Mouse (Mus musculus): ENCODE data around the gene Hacd2. TPM values are rescaled to one million over a fixed set of nuclear protein-coding genes. Genes with fewer than 3 reads are reported as not detected.

Gene Hacd2
- total RNA-seq, 2 experiments from 2014 or later: 35.3 to 36.2 TPM

DNA sequence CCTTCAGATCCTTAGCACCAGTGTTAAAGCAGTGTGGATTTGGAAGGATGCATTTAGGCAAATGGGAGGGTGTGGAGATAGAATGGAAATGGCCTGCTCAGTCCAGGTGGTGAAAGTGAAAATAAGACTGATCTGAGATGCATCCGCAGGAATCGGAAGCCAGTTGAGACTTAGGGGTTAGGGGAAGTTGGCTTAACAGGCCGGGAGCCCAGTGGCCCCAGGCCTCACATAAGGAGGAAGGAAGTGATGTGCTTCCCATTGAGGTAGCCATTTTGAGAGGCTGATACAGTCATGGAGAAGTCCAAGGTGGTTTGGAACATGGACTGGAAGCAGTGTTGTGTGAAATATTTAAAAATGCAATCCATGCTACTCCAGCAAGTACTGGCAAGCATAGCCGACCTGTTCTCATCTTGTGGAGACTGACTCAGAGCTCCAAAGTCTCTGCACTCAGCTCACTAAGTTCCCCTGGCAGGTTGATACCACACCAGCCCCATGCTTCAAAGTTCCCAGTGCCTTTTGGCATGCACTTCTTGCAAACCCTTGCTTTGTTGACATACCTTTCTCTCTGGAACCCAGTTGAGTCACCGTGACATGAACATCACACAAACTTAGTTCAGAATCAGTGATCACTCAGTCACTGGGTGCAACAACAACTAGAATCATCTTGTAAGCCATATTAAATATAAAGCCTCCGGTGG, 25.2 kb downstream of the Hacd2 start:
- DNase-seq (ENCODE audit: low spot score in 2 of 2): no peak
- intact Hi-C loops (cut with DNase I): no loop called here

DNA sequence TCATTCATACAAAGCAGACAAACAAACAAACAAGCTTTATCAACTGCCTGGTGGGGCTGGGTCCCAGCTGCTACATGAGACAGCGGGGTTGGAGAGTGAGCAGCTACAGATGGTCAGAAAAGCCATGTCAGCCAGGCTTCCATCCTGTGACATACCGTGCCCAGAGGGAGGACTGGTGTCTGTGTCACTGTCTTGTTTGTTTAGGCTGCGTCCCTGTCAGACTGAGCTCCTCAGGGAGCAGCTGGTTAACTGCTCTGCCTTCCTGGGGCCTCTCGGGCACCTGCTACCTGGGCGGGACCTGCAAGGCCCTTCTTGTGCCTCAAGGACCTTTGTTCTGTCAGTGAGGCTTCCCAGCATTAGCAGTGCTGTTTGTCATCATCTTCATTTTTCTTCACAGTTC, 28.8 kb downstream of the Hacd2 start:
- no peak for DNase-seq (ENCODE audit: low spot score in 2 of 2)
- intact Hi-C loops (cut with DNase I): no loop called here

DNA sequence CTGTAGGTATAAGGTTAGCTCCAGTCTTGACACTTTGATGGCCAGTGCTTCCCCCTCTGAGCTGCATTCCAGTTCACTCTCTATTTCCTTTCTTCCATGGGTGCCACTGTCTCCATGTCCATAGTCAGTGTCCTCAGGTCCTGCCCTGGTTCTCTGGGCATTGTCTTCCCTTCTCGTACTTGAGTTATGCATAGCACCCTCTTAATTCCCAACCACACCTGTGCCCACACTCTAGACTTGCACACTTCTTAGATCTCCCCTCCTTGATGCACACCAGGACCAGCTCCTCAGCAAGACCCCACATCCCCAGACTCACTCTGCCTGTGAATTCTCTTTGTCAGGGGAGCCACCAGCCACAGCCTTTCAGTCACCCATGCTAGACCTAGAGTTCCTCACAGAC, 30.0 kb downstream of the Hacd2 start:
- intact Hi-C loops (cut with DNase I): no loop called here
- no peak for DNase-seq (ENCODE audit: low spot score in 2 of 2)

DNA sequence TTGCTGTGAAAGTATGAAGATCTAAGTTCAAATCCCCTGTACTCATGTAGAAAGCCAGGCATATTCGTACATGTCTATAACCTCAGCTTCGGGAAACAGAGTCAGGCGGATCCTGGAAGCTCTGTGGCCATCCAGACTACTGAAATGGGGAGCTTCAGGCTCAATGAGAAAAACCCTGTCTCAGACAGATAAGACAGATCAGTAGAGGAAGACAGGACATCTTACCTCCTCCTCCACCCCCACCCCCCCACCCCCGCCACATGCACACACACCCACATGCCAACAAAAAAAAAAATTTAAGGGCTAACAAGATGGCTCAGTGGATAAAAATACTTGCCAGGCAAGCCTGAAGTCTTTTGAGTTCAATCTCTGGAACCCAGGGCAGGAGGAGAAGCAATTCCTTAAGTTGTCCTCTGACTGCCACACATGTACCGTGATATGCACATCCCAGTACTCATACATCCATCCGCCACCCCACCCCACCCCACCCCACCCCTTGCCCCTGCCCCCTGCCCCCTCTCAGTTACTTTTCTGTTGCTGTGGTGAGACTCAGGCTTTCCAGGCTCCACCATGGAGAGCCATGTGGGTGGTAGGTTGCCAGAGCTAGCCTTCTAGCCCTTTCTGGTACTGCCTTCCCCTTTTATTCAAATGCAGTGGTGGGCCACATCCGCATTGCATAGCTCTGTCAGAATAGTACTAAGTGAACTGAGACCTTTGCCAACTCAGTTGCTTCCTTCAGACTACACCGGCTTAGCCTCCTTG, 32.4 kb downstream of the Hacd2 start:
- intact Hi-C loops (cut with DNase I): loop anchor here (5.0 kb wide), 1 partner anchor 103 kb away; no protein-coding TSS in a partner anchor

DNA sequence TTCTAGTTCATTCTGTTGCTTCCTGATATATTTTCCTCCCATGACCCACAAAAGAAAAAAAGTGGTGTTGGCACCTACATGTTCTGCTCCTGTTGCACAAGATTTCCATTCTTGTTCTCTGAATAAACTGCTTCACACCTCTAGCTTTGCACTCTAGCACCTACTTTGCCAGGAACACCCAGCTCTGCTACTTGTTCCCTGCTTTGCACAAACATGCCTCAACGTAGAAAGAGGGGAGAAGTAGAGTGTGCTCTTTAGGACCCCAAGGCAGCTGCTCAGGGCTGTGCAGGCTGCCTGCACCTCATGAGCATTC, 32.9 kb downstream of the Hacd2 start:
- intact Hi-C loops (cut with DNase I): loop anchor here (5.0 kb wide), 1 partner anchor 102 kb away; no protein-coding TSS in a partner anchor
- DNase-seq (ENCODE audit: low spot score in 2 of 2): peak in 1 of 2 experiments; percentile 71

More for the DNA sequence above, 32.4 kb downstream of the Hacd2 start:
- no peak for DNase-seq (ENCODE audit: low spot score in 2 of 2)

DNA sequence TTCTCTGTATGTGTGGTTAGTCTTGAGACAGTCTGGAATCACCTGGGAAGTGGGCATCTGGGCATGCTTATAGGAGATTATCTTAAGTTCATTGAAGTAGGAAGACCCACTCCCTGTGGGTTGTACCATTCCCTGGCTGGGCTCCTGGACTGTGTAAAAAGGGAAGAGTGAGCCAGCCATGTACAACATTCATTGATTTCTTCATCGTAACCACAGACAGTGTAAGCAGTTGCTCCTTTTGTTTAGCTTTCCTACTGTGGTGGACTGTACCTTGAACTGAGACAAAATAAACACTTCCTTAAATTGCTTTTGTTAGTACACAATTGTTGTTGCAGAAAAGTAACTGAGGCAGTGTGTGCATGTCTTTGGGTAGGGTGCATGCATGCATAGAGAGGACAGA, 33.6 kb downstream of the Hacd2 start:
- no peak for DNase-seq (ENCODE audit: low spot score in 2 of 2)
- intact Hi-C loops (cut with DNase I): loop anchor here (2.0 to 5.0 kb wide), 2 partner anchors 101 to 215 kb away; no protein-coding TSS in a partner anchor

DNA sequence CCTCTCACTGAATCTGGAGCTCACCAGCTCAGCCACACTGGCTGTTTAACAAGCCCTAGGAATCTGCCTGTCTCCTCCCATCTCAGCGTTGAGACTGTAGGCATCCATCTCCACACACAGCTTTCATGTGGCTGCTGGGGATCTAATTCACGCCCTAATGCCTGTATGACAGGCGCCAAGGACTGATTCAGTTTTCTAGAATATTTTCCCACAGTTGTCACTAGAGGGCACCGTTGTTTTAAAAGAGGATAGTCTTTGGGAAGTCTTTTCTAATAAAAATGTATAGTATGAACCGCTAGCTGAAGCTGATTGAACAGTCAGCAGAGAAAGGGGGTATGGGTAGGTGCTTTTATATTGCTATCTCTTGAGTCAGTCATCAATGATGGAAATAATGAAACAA, 34.1 kb downstream of the Hacd2 start:
- peak; percentile 46 to 75 for DNase-seq (ENCODE audit: low spot score in 2 of 2)
- intact Hi-C loops (cut with DNase I): loop anchor here (2.0 to 5.0 kb wide), 2 partner anchors 101 to 214 kb away; no protein-coding TSS in a partner anchor

DNA sequence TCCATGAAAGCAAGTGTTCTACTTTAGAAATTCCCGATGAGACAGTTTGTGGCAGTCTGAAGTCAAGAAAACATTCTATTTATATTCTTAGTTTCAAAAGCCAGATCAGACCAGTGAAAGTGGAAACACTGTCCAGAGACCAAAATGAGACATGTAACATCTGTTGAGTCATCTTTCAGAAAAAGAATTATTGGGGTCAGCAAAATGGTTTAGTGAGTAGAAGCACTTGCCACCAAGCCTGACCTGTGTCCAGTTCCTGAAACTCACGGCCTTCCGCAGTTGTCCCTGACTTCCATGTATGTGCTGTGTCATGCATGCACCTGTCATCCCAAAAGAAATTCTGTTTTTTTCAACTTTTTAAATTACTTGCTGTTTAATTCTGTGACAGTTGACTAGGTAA, 34.6 kb downstream of the Hacd2 start:
- intact Hi-C loops (cut with DNase I): loop anchor here (2.0 to 5.0 kb wide), 2 partner anchors 101 to 214 kb away; no protein-coding TSS in a partner anchor
- DNase-seq (ENCODE audit: low spot score in 2 of 2): no peak

DNA sequence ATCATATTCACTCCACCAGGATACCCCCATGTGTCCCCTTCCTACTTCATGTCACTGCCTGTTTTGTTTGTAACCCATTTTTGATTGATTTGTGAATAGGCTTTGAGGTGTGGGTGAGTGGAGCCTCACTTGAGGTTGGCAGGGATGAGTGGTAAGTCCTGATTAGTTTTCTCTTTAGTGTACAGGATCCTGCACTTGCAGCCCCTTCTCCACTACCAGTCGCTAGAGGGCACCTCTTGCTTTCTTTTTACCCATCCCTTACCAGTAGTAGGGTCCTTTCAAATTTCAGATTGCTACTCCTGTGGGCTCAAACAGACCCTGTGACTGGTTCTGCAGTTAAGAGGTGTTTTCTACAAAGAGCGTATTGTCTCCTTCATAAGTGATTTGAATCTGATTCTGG, 38.8 kb downstream of the Hacd2 start:
- peak in 1 of 2 experiments; percentile 33 for DNase-seq (ENCODE audit: low spot score in 2 of 2)
- intact Hi-C loops (cut with DNase I): no loop called here

DNA sequence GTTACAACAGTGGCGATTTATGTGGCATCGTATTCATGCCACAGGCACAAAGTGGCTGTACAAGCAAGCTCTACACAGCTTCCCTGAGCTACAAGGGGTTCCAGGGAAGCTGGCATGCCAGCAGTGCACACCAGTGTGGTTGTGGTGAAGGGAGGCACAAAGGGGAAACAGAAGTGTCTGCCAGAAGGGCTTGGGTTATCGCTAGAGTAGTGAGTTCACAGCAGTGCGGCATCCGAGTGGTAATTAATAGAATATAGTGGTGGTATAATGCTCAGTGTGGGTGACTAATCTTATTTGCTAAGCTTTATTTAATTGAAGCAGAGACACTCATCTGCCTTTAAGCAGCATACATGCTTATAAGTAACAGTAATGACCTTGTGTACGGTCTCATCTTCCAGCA, 43.5 kb downstream of the Hacd2 start:
- DNase-seq (ENCODE audit: low spot score in 2 of 2): no peak
- intact Hi-C loops (cut with DNase I): no loop called here

DNA sequence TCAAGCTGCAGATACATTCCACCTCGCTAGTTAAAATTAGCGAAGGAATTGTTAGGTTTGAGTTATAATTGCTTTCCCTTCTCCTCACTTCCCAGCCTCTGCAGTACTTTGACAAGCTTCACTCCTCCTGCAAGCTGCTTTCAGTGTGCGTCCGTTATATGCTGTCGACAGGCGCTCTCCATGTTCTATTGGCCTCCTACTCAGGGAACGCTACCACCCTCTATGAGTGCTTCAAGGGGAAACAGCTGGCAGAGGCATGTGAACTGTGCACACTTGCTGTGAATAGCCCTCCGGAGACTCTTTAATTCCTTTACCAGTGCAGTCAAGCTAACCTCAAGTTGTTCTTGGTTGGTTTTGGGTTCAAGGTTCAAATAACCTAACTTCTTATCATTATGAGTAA, 44.9 kb downstream of the Hacd2 start:
- intact Hi-C loops (cut with DNase I): no loop called here
- peak in 1 of 2 experiments; percentile 39 for DNase-seq (ENCODE audit: low spot score in 2 of 2)

DNA sequence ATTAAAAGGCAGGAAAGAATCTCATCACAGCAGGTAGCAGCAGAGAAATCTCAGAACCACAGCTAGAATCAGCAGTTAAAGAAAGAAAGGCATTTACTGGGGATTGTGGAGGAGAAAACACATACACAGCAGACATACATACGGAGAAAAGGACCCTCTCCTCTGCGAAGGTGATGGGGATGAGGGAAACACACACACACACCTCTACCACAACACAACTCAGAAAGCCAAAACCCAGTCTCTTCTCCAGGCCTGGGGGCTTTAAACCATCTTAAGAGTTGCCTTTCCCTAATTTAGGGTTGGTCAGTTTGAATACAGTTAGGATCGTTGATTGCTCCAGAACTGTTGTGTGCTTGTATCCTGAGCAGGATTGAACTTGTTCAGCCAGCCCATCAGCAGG, 45.4 kb downstream of the Hacd2 start:
- DNase-seq (ENCODE audit: low spot score in 2 of 2): no peak
- intact Hi-C loops (cut with DNase I): no loop called here

DNA sequence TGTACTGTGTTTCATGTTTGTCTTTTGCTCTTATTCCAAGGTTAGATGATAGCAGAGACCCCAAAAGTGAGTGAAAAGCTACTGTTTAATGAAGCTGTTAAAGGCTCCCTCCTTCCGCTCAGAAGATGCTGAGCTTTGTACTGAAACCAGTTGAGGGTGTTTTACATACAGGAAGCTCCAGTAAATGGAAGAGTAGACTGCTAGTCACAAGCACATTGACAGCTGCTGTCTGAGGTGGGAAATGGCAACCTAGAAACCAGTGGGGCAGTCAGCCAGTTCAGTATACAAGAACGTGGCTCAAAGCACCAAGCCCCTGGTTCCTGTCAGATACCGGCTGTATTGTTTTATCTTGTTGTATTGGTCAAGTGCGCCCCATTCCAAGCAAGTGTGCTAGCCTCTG, 46.7 kb downstream of the Hacd2 start:
- intact Hi-C loops (cut with DNase I): no loop called here
- no peak for DNase-seq (ENCODE audit: low spot score in 2 of 2)

DNA sequence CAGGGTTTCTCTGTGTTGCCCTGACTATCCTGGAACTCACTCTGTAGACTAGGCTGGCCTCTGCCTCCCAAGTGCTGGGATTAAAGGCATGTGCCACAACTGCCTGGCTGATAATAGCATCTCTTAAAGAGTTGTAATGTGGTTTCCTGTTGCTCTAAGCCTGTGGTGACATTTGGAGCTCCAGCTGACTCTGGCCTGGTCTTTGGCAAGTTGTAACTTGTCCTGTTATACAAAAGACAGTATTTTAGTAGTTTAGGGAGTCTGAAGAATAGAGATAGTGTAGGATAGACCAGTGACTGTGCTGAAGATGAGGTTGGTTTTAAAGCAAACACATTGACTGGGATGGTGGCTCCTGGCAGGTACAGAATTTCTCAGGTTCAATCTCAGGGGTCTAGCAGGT, 52.2 kb downstream of the Hacd2 start:
- intact Hi-C loops (cut with DNase I): no loop called here

DNA sequence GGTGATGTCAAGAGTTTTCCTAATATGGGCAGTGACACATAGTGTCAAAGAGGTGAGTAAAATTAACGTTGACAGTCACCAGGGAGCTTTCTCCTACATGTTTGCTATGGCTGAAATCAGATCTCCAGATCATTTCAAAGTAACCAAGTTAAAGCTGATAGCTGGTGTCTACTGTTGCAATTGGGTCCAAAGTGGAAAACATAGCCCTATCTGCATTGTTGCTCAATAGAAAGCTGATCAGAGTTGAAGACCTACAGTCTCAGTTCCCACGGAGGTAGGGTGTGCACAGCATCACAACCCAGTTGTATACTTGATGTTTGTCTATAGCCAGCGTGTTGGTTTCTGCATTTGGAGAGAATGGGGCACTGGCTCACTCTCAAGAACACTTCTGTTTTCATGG, 53.4 kb downstream of the Hacd2 start:
- intact Hi-C loops (cut with DNase I): no loop called here
- no peak for DNase-seq (ENCODE audit: low spot score in 2 of 2)

More for the DNA sequence above, 52.2 kb downstream of the Hacd2 start:
- no peak for DNase-seq (ENCODE audit: low spot score in 2 of 2)

DNA sequence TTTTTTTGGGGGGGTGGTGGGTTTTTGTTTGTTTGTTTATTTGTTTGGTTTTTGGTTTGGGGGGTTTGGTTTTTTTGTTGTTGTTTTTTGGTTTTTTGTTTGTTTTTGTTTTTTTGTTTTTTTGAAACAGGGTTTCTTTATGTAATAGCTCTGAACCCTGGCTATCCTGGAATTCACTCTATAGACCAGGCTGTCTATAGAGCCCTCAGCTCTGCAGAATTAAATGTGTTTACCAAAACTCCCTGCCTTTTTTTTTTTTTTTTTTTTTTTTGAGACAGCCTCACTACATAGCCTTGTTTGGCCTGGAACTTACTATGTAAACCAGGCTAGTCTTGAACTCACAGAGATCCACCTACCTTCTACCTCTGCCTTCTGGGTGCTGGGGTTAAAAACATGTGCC, 71.3 kb downstream of the Hacd2 start:
- intact Hi-C loops (cut with DNase I): no loop called here

DNA sequence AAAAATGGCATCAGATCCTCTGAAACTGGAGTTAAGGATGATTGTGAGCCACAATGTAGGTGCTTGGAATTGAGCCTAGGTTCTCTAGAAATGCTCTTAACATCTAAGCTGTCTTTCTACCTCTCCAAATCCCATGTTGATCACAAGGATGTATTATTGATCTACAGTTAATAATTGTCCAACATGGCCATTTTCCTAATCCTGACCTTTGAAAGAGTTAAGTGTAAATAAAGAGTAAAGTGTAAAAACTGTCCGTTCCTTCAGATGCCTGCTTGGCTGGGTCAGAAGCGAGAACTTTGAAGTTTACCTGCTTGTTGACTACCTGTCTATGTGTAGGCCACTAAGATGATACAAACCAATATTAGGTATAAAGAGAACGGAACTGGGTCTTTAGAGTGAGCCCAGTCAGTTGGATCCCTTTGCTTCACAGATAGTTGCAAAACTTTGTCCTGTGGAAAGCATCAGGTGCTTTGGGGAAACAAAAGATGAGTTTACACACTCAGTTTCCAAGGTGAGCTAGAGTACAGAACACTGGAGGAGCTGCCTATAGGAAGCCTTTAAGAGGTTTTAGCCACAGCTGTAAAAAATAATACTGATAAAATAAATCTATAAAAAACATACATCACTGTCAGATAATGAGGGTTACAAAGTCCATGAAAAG, 75.8 kb downstream of the Hacd2 start:
- intact Hi-C loops (cut with DNase I): no loop called here
- no peak for DNase-seq (ENCODE audit: low spot score in 2 of 2)

More for the DNA sequence above, 71.3 kb downstream of the Hacd2 start:
- no peak for DNase-seq (ENCODE audit: low spot score in 2 of 2)

DNA sequence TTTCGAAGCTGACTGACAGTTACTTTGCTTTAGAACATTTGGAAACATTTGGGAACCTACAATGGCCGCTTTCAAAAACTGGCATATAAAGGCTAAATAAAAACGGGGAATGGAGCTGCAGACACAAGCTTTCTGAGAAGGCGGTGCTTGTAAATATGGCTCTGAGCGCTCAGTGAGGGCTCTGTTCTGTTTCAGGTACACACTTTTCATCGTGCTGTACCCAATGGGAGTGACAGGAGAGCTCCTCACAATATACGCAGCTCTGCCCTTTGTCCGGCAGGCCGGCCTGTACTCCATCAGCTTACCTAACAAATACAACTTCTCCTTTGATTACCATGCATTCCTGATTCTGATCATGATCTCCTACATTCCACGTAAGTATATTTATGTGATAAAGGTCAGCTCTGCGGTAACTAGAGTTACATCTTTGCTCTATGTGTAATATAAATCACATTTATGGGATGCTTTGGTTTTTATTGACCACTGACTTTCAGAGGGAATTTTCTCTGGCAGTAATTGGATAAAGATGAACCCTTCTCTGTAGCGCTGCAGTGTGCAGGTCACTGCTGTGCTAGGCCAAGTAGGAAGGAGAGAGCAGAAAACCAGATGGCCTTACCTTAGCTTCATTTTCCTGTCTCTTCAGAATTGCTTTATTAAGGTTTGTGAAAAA, 79.7 kb downstream of the Hacd2 start:
- intact Hi-C loops (cut with DNase I): no loop called here
- DNase-seq (ENCODE audit: low spot score in 2 of 2): no peak

DNA sequence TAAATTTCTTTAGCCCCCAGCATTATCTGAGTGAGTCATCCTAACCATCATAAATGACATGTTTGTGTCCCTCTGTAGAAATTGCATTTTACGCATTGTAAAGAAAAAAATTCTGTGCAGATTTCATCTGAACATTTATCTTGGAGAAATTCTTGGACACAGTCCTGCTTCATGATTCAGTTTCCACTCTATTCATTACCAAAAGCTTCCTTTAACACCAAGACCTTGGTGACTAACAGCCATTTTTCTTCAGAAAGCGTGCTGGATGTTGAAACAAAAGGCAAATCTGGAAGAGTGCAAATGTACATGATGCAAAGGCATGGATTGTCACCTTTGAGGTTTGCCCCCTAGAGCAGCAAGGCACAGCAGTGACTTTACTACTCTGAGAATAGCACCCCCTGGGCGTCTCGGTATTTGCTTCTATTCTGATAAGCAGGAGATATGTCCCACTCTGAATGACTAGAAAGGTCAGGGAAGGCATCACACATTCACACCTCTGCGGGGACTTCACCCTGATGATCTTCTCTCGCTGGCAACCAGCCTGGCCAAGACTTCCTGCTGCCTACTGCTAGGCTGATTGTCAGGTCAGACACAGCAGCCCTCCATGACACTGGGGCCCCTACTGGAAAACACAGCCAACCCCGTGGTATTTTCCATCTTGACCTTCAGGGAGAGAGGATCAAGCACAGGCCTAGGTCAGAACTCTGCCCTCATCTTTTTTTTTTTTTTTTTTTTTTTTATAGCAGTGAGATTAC, 80.8 kb downstream of the Hacd2 start:
- DNase-seq (ENCODE audit: low spot score in 2 of 2): no peak
- intact Hi-C loops (cut with DNase I): no loop called here

Measured in left cerebral cortex, postnatal 25 days (tissue).